Mouse (Mus musculus): ENCODE data around the gene Gstp3. TPM values are rescaled to one million over a fixed set of nuclear protein-coding genes. Genes with fewer than 3 reads are reported as not detected.

Gene Gstp3
- total and polyA plus RNA-seq, 3 experiments: 1.4 TPM; not detected in 2

DNA sequence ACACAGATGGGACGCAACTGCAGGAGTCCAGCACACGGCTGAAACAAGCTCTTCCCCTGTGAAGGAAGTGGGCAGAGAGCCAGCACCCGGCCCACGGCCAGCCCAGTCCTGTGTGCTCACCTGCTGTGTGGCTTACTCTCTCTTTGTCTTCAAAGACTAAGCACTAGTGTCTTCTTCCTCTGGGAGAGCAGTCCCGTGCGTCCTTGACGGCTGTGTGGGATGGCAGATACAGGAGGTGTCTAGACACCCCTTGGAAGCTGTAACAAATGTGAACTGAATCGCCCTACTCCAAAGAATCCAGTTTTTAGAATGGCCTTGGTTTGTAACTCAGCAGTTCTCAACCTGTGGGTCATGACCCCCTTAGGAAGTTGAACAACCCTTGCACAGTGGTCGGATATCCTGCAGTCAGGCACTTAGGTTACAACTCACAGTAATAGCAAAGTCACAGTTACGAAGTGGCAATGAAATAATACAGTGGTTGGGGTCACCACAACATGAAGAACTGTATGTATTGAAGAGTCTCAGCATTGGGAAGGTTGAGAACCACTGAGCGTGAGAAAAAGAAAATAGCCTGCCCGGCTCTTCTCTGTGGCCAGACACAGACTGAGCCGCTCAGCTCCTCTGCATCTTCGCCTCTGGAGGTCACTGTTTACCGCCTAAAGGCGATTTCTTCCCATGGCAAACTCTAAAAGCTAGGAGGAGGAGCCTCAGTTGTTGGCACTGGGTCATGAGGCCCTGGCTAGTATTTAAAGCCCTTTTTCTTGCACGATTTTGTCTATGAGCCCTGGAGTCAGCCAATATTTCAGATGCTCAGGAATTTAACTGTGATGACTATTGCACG, 40.4 kb downstream of the Gstp3 start:
- Histone ChIP-seq H3K4me2 (ENCODE audit: insufficient read depth, low read depth, poor library complexity, severe bottlenecking) (peak overlapping the region; percentile 4; the same call in 1 of the 2 replicates), H3K9ac (ENCODE audit: insufficient read depth, low read depth) (no peak overlapping the region; the same call in 1 of the 2 replicates), H3K36me3 (replicated peaks in 1 of 2; ENCODE audit: control insufficient read depth in 1 of 2, insufficient read depth in 1 of 2, low read length in 1 of 2) (no peaks in the 10 kb centered on the region), H3K4me3 (replicated peaks in 1 of 3; ENCODE audit: low read depth in 2 of 3, low read length in 2 of 3, poor library complexity in 1 of 3) (no peak overlapping the region), H3K4me1 (ENCODE audit: control insufficient read depth in 1 of 2, insufficient read depth in 2 of 2) (peaks cover 9 to 14% of the 10 kb centered on the region in 2 experiments), H3K79me2 (replicated peaks; ENCODE audit: control insufficient read depth, extremely low read depth, insufficient read depth, poor library complexity, severe bottlenecking) (no peaks in the 10 kb centered on the region), H3K27ac (ENCODE audit: insufficient read depth, low read depth) (no peak overlapping the region), H3K27me3 (replicated peaks) (peaks cover 2% of the 10 kb centered on the region), H3K9me3 (replicated peaks; ENCODE audit: low read length) (no peaks in the 10 kb centered on the region)
- TF ChIP-seq USF1 (IDR thresholded peaks at IDR 0.05; ENCODE audit: low read depth, low read length) (no peak), ETS1 (conservative IDR thresholded peaks at IDR 0.05; ENCODE audit: low read depth, low read length) (no peak), TCF12 (IDR thresholded peaks at IDR 0.05; ENCODE audit: low read depth, low read length) (no peak; the same call in 1 of the 2 replicates), USF2 (conservative IDR thresholded peaks at IDR 0.05; ENCODE audit: low read depth, low read length) (no peak), JUN (IDR thresholded peaks at IDR 0.05; ENCODE audit: insufficient read depth, low read depth, low read length) (no peak), MAFK (IDR thresholded peaks at IDR 0.05; ENCODE audit: insufficient replicate concordance, low read length) (no peak), ZMIZ1 (IDR thresholded peaks at IDR 0.05; ENCODE audit: low read depth, low read length) (no peak), MEF2A (IDR thresholded peaks at IDR 0.05; ENCODE audit: borderline replicate concordance, low read depth, low read length) (no peak), RCOR1 (conservative IDR thresholded peaks at IDR 0.05; ENCODE audit: low read depth, low read length) (no peak), E2F4 (IDR thresholded peaks at IDR 0.05; ENCODE audit: insufficient replicate concordance, low read depth, low read length) (no peak), HCFC1 (IDR thresholded peaks at IDR 0.05; ENCODE audit: low read depth, low read length) (no peak), SIN3A (IDR thresholded peaks at IDR 0.05; ENCODE audit: low read length) (no peak), EP300 (IDR thresholded peaks at IDR 0.05; ENCODE audit: low read length) (no peak), TBP (conservative IDR thresholded peaks at IDR 0.05; ENCODE audit: low read depth, low read length) (no peak), JUND (conservative IDR thresholded peaks at IDR 0.05; ENCODE audit: low read depth, low read length) (no peak), RAD21 (IDR thresholded peaks at IDR 0.05; ENCODE audit: low read depth, low read length) (no peak; the same call in none of the 2 replicates), MYC (IDR thresholded peaks at IDR 0.05; ENCODE audit: low read depth, low read length) (peak; percentile 64), NELFE (IDR thresholded peaks at IDR 0.05; ENCODE audit: low read depth, low read length) (no peak; the same call in 1 of the 2 replicates), MAZ (IDR thresholded peaks at IDR 0.05; ENCODE audit: low read depth, low read length) (0 out of 2 replicates have a peak, but pooled peaks have one; percentile 50), MXI1 (IDR thresholded peaks at IDR 0.05; ENCODE audit: low read depth, low read length) (no peak), IRF4 (IDR thresholded peaks at IDR 0.05; ENCODE audit: low read depth, low read length) (0 out of 2 replicates have a peak, but pooled peaks have one; percentile 27), ELF1 (IDR thresholded peaks at IDR 0.05; ENCODE audit: low read depth, low read length) (no peak), ZKSCAN1 (IDR thresholded peaks at IDR 0.05; ENCODE audit: borderline replicate concordance, low read depth, low read length) (no peak), KAT2A (IDR thresholded peaks at IDR 0.05; ENCODE audit: insufficient replicate concordance, low read length) (no peak), PAX5 (IDR thresholded peaks at IDR 0.05; ENCODE audit: low read length) (no peak), BHLHE40 (IDR thresholded peaks at IDR 0.05; ENCODE audit: low read depth, low read length) (no peak), ZNF384 (IDR thresholded peaks at IDR 0.05; ENCODE audit: low read depth, low read length) (no peak), POLR2AphosphoS2 (IDR thresholded peaks at IDR 0.05; ENCODE audit: low read depth, low read length) (no peak), SMC3 (IDR thresholded peaks at IDR 0.05; ENCODE audit: low read depth, low read length) (peak; percentile 98), ZC3H11A (IDR thresholded peaks at IDR 0.05; ENCODE audit: low read depth, low read length) (peak; percentile 87), POLR2A (IDR thresholded peaks at IDR 0.05; ENCODE audit: low read depth, low read length) (no peak), UBTF (IDR thresholded peaks at IDR 0.05; ENCODE audit: low read depth, low read length) (no peak), MAX (IDR thresholded peaks at IDR 0.05; ENCODE audit: low read length) (no peak), NRF1 (IDR thresholded peaks at IDR 0.05; ENCODE audit: low read depth, low read length) (no peak), CTCF (conservative IDR thresholded peaks at IDR 0.05 in 1 of 2, IDR thresholded peaks at IDR 0.05 in 1 of 2; ENCODE audit: low read depth in 2 of 2, low read length in 2 of 2) (peak; percentile 38 to 99; a peak in 3 of 4 replicates)
- DNase-seq (ENCODE audit: extremely low read depth): peak; percentile 86
- dilution Hi-C loops (cut with MboI; ENCODE audit: extremely low pct_ligation_motif_present, extremely low pct_unique_long_range_greater_than_20kb, low sequenced_read_pairs) (no loop called here), in situ Hi-C loops (cut with MboI; ENCODE audit: low pct_ligation_motif_present, low pct_unique_long_range_greater_than_20kb, low sequenced_read_pairs) (loop anchor here (5.0 kb wide), 2 partner anchors 33 to 68 kb away; no protein-coding TSS in a partner anchor)

Data from CH12.LX (cell line).